Mouse (Mus musculus) ES-Bruce4 (cell line): ENCODE data around the gene Abcg4.

Source experiments
- CTCF ChIP-seq: IDR thresholded peaks from one replicate; pipeline ENCODE4 v1.8.1; 2011; ENCODE audit warnings: low read depth, low read length
- POLR2A ChIP-seq: IDR thresholded peaks from one replicate; pipeline ENCODE4 v1.8.1; 2011; ENCODE audit warnings: low read length; ENCODE audit not compliant: insufficient read depth

DNA sequence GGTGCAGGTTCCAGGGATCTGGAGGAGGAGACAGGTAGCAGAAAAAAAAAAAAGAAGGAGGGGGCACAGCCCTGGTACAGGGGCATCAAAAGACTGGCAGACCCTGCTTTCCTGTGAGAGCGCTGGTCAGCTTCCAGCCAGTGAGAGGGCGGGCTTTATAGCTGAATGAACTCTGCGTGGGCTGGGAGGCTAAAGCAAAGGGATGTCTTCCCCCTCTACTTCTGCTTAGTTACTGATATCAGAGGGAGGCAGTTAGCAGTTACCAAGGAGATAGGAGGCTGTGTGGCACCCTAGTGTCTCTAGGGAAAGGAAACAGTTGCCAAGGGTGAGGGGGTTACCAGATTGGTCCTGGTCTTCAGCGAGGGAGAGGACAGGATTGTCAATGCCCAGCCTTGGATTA is 38.0 kb downstream of the Abcg4 start:
- TF ChIP-seq CTCF (no peak), POLR2A (no peak)
